Mouse (Mus musculus) right cerebral cortex, postnatal 10 days (tissue): Measurements from ENCODE around the gene Tor3a.

ENCODE experiments used
- DNase-seq, 2 experiments: peaks; one replicate each; pipeline ENCODE4 v3.0.0; 2021; ENCODE audit warnings: low spot score in 2 of 2

Gene Tor3a

DNA sequence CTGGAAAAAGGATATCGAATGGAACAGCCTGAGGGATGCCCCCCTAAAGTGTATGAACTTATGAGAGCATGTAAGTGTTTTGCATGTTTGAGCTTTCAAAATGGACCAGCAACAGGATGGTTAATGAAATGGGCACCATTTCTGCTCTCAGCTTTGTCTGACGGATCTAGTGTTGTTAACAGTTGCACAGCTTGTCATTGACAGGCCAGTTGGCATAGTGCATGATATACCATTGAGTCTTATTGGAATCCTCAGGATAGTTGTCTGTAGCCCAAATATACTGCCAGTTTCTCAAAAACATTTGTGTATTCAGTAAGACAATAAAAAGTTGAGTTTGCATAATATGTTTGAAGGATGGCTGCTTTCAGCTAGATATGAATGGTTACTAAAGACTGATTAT lies 39.0 kb downstream of the Tor3a start:
- no peak for DNase-seq

DNA sequence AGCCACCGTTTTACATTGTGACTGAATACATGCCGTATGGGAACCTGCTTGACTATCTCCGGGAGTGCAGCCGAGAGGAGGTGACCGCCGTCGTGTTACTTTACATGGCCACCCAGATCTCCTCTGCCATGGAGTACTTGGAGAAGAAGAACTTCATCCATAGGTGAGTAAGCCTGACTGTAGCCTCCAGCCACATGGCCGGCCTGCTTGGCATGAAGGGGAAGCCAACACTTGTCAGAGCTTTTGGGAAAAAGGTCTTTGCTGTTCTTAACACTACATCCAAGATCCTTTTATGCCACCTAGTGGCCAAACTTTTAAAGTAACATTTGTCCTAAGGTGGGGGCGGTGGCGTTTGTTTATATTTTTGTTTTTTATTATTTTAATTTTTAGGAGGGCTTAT lies 41.1 kb downstream of the Tor3a start:
- DNase-seq, result no peak

DNA sequence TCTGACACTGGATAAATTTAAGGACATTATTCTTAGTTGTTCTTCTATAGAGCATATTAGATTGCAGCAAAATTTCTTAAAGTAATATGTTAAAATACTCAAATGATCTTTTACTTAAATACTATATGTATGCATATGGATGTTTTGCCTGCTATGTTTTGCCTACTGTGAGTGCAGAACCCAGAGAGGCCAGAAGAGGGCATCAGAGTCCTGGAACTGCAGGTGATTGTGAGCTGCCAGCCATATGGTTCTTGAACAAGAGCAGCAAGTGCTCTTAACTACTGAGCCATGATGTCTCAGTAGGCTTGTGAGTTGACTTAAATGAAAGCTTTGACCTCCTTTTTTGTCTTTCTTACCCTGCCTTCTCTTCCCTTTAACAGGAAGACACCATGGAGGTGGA lies 43.2 kb downstream of the Tor3a start:
- DNase-seq, result no peak

DNA sequence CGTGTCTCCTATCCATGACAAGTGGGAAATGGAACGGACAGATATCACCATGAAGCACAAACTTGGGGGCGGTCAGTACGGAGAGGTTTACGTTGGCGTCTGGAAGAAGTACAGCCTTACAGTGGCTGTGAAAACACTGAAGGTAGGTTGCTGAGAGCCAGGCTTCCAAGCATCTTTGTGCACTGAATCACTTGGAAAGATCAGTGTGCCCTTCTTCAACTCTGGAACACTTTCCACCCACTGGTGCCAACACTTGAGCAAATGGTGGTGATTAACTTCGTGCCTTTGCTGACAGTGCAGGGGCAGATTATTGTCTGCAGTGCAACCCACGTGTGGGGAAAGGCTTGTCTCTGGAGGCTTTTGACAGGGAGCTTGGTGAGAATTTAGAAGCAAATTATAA lies 44.2 kb downstream of the Tor3a start:
- DNase-seq, result no peak

DNA sequence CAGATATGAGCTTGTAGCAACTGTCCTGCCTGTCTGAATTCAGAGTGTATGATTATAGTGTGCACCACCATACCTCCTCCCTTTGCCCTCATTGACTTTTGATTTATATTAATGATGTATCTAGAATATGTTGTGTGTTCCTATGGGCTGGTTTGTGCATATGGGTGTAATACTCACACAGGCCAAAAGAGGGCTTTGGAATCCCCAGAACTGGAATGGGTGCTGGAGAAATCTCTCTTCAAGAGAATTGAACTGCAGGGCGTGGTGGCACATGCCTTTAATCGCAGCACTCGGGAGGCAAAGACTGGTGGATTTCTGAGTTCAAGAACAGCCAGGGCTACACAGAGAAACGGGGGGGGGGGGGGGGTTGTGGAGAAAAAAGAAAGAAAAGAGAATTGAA lies 47.4 kb downstream of the Tor3a start:
- no peak for DNase-seq

DNA sequence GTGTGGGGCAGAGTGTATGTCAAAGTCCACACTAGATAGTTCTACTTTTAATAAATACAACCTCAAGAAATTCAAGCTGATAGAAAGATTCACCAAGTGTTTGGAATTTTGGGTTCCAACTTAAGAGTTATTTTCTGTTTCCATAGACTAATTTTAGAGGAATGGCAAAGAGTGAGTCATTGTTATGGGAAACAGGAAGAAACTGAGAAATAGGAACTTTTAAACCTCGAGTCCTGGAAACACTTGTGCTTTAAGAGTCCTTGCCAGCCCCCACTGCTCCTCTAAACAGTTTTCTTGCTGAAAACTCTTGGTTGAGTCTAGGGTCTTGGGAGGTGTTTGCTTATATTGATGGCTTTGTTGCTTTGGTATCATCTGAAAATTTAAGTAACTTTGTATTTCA lies 49.9 kb downstream of the Tor3a start:
- DNase-seq, result peak in 1 of 2 experiments; percentile 4

DNA sequence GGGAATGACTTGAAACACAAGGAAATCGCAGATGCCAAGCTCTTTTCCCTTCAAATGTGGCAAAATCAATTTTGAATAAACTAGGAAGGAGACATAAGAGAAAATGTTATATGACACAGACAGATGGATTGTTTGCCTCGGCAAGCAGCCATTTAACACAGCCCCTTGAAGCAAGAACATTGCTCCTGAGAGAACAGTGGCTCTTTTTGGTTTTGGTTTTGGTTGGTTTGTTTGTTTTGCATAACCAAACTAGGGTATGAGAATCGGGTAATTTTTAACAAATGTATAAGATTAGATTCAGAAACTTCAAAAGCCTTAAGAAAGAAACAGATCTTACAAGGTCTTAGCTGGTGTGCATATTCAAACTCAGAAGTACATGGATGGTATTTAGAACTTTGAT lies 53.2 kb downstream of the Tor3a start:
- peak in 1 of 2 experiments; percentile 19 for DNase-seq

DNA sequence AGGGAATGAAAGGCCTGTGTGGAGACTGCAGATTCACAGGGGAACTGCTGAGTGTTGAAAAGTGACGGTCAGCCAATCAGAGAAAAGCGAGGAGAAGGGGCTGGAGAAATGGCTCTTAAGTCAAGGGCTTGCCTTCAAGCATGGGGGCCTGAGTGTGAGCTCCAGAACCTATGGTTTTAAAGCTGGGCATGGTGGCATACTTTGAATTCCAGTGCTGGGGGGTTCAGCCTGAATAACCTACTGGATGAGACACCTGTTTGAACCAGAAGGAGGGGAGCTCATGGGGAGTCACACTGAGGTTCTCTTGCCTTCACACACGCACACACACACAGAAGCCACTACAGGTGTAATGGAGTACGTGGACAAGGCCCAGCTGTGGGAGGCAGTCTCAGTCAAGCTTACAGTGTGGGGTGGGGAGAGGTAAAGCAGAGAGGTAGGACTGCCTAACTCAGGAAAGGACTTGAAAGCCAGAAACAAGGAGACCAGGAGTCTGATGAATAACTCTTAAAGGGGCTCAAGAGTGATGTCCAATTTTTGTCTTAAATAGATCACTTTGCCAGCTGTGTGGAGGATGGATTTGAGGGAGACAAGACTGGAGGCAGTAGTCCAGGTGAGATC lies 53.8 kb downstream of the Tor3a start:
- DNase-seq, result peak in 1 of 2 experiments; percentile 10

DNA sequence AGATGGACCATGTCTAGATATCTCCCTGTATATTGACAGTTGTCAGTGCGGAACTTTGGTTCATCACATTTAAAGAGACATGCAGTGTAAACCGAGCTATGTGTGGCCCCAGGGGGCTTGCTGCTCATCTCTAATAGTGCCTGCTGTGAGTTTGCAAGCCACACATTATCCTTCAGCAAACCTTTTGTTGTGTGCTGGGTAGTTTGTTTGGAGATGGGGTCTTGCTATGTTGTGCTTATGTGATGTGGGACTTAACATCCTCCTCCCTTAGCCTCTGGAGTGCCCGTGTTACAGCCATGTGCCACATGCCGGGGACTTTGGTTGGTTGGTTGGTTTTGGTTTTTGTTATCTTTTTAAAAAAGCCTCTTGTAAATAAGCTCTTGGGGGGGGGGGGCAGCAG lies 56.3 kb downstream of the Tor3a start:
- peak in 1 of 2 experiments; percentile 4 for DNase-seq

DNA sequence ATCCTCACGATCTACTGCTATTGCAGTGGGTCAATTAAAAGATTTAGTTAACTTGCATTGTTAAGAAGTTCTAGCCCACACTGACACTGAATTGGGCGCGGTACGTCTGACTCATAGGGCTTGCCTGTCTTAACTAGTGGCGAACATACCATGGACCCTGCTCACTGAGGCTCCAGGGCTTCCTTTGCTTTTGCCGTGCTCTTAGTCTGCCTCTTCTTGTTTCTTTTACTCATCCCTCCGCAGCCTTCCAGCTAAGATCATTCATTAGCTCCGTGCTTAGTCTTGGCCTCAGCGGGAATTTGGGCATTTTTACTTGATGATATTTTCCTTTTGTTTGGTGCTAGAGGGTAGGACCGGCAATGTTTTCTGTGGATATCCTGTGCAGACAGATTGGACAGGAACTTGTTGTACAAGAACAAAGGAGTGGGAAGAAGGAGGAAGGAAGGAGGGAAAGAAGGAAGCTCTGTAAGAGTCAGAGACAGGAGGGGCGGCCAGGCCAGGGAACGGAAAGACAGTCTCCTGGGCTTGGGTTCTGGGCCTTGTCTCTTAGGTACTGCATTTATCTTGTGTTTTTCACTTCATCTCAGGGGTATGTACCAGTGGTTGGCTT lies 57.1 kb downstream of the Tor3a start:
- peak in 1 of 2 experiments; percentile 21 for DNase-seq

DNA sequence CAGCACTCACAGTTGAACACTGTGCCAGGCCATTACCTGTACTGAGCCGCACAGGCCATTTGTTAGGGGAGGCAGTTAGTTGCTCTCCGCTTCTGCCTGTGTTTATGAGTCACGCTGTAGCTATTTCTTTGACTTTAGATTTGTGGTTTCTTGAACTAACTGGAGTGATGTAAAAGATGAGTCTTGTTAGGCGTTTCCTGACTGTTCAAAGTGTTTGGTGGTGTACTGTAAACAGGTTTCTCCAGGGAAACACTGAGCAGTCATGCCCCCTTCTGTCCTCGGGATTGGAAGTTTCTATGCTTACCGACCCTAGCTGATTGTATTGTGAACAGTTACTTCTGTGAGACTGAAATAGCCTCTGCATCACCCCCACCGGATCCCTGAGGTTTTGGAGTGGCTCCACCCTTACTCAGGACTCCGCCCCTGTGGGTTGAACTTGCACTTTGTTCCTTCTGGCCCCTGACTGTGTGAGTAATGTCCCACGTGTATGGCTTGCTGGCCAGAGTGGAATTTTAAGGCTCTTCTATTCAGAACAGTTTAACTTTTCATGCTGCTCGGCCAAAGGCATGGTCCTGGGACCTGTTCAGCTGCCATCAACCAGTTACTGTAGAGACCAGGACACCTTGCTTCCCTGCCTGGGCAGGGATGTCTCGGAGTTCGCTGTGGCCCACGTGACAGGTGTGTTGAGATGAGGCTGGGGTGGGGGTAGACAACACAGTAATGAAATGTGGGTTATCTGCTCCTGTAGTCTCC lies 58.6 kb downstream of the Tor3a start:
- peak in 1 of 2 experiments; percentile 58 for DNase-seq

DNA sequence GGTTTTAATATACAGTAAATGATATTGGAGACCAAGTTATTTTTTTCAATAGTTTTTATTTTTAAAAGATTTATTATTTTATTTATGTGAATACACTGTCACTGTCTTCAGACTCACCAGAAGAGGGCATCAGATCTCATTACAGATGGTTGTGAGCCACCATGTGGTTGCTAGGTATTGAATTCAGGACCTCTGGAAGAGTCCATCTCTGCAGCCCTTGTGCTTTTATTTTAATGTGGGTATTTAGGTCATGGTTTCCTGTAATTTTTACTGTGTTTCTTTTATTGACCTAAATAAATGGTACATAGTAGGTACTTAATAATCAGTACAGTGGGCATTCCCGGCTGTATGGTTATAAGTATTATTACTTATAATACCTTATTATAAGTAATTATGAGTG lies 59.4 kb downstream of the Tor3a start:
- DNase-seq, result peak in 1 of 2 experiments; percentile 15

DNA sequence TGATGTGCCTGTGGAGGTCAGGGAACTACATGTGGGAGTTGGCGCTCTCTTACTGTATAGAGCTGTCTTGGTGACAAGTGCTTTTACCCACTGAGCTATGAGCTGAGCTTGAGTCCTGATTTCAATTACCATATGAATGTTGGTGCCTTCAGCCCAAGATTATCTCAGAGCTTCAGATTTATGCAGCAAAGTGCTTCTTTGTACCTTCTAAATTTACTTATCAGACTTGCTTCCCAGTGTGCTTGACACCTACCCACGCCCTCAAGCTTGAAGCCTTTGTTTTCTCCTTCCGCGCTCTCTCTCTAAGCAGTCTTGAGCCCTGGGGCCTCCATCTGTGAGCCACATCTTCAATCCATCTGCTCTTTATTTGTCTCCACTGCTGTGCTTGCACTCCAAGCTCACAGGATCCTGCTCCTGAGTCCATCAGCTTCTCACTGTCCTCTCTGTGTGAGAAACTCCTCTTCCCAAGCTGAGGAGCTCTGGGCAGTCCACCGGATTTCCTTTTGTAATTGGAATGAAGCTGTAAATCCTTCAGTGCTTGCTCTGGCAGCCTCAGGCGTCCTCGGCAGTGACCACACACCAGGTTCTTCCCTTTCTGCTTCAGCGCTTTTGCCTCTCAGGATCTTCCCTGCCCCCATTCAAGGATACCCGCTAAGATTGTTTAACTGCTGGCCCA lies 60.2 kb downstream of the Tor3a start:
- DNase-seq, result peak; percentile 39 to 68

DNA sequence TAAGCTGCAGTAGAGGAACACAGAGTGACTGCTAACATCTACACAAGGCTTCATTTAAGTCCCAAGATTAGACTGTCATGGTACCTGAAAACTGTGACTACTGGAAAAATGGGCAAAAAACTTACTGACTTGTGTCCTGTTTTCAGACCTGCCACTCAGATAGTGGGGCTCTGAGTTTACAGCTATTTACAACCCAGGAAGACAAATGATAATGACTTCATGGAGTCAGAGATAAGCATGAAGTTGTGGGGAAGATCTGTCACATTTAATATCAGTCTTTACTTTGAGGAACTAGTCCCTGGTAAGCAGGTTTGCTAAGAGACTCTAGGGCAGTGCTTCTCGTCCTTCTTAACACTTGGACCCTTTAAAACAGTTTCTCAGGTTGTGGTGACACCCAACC lies 63.9 kb downstream of the Tor3a start:
- no peak for DNase-seq

DNA sequence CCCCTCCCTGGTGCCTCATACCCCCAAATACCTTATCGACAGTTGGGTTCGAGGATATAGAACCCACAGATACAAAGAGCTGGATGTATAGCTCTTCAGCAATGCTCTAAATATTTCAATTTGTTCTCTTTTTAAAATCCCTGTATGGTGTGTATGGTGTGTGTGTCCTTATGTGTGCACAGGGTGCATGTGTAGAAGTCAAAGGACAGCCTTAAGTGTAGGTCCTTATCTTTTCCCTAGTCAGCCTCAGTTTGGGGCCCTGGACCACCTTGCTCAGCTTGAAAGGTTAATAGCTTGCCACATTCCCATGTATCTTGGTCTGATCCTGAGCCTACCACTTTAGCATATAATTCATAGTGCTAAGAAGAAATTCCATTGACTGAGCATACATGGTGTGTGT lies 65.7 kb downstream of the Tor3a start:
- no peak for DNase-seq

DNA sequence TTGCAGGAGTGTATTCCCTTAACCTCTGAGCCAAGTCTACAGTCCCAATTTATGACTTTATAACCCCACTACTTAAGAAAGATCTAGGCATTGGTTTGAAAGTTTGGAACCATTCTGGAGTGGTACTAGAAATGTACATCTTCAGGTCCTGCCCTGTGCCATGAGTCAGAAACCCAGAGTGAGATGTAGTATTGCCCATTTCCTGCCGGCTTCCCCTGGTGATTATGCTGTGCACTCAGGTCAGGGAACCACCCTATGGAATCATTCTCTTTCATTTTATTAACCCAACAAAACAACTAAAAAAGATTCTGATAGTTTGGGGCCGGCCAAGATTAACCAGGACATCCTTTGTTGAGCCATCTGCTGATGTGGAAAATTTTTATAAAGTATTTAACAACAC lies 68.2 kb downstream of the Tor3a start:
- no peak for DNase-seq

DNA sequence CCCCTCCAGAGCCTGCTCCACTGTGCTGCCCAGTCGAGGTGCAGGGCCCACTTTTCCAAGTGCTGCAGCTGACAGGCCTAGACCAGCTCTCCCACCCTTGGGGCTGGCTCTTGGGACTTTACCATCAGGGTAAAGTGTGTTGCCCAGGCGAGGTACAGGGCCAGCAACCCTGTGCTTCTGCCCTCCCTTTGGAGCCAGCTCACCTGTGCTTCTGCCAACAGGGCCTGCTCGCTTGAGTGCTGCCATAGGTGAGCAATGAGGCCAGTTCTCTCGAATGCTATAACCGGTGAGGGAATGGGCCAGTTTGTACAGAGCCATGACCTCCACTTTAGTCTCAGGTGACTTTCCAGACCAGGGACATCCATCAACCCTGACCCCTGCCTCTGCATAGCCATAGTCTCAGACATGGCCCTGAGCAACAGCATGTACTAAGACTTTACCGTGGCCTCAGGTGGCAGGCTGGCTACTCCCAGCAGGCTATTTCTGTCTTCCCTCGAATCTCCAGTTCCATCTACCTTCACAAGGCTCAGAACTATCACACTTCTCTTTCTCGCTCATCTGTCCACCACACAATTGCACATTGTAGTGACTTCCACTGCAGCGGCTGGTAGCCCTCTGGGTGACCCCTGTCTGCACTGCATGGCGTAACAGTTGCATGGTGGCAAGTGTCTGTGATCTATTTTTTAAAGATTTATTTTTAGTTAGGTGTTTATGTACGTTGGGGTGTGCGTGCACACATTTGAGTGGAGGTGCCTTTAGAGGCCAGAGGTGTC lies 68.9 kb downstream of the Tor3a start:
- DNase-seq, result no peak
